Mouse (Mus musculus): ENCODE measurements at regions not wholly inside any gene's neighbourhood (a gene's known extent, or its start where the extent isn't known, plus 50 kb on each side); places are given as distances from the start of the nearest gene placed in this dataset.
A peak's percentile ranks its signal among the peaks of the same experiment; 100 is the strongest.

GRCm38 (mm10) chr11:34977861-34978260 lies 143.2 kb upstream of the Slit3 start:
- no peak for DNase-seq (ENCODE audit: low spot score)

- no peak for DNase-seq (ENCODE audit: low spot score)
Measured at GRCm38 (mm10) chr11:34975771-34976302, 142.4 kb upstream of the Spdl1 start.

- DNase-seq (ENCODE audit: low spot score), result no peak
Measured at GRCm38 (mm10) chr11:34973467-34973921, 140.1 kb upstream of the Spdl1 start.

GRCm38 (mm10) chr11:34973012-34973411 lies 139.6 kb upstream of the Spdl1 start:
- DNase-seq (ENCODE audit: low spot score), result no peak

- DNase-seq (ENCODE audit: low spot score), result no peak
Measured at GRCm38 (mm10) chr11:34959291-34959690, 125.8 kb upstream of the Spdl1 start.

- DNase-seq (ENCODE audit: low spot score), result no peak
Measured at GRCm38 (mm10) chr11:34941486-34942456, 108.3 kb upstream of the Spdl1 start.

- DNase-seq (ENCODE audit: low spot score), result no peak
Measured at GRCm38 (mm10) chr11:34940151-34940550, 106.7 kb upstream of the Spdl1 start.

- DNase-seq (ENCODE audit: low spot score), result no peak
Measured at GRCm38 (mm10) chr11:34939002-34939401, 105.6 kb upstream of the Spdl1 start.

- no peak for DNase-seq (ENCODE audit: low spot score)
Measured at GRCm38 (mm10) chr11:34932191-34932590, 98.8 kb upstream of the Spdl1 start.

GRCm38 (mm10) chr11:34917175-34917574 lies 83.7 kb upstream of the Spdl1 start:
- DNase-seq (ENCODE audit: low spot score), result no peak

- DNase-seq (ENCODE audit: low spot score), result peak; percentile 40
Measured at GRCm38 (mm10) chr11:34909841-34910240, 76.4 kb upstream of the Spdl1 start.

- no peak for DNase-seq (ENCODE audit: low spot score)
Measured at GRCm38 (mm10) chr11:34904271-34904670, 70.8 kb upstream of the Spdl1 start.

GRCm38 (mm10) chr11:34899400-34899799 lies 66.0 kb upstream of the Spdl1 start:
- DNase-seq (ENCODE audit: low spot score), result peak; percentile 67

GRCm38 (mm10) chr11:34895624-34896023 lies 62.2 kb upstream of the Spdl1 start:
- no peak for DNase-seq (ENCODE audit: low spot score)

- no peak for DNase-seq (ENCODE audit: low spot score)
Measured at GRCm38 (mm10) chr11:34888374-34889136, 55.1 kb upstream of the Spdl1 start.

- DNase-seq (ENCODE audit: low spot score), result no peak
Measured at GRCm38 (mm10) chr11:34887587-34887986, 54.1 kb upstream of the Spdl1 start.

Data from yolk sac, embryonic 10.5 days (tissue).